Mouse (Mus musculus) urinary bladder, postnatal 14 days (tissue): ENCODE measurements around the gene Ifna15.

ENCODE experiments used
- DNase-seq: peaks from one replicate; pipeline ENCODE4 v3.0.0; 2021; ENCODE audit warnings: low spot score

Gene Ifna15

DNA sequence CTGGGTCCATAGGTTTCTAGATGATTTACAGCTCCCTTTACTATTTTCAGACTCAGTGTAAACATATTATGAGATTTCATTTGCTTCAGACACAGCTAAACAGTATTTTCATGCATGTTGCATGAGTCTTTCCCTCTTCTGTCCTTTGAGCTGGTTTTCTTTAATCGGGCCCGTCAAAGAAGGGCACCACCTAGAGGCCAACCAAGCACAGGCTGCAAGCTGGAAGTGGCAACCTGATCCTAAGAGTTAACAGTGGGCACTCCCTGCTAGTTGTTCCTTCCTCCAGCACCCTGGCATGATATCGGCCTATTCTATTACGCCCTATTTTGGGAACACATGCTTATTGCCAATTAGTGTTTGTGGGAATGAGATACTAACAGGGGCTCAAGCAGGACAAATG, 43.6 kb downstream of the Ifna15 start:
- DNase-seq = peak; percentile 70

GRCm38 (mm10) chr4:88513743-88514142, 44.3 kb downstream of the Ifna15 start:
- DNase-seq = no peak
